Mouse (Mus musculus): ENCODE measurements around the gene Gse1. TPM values are rescaled to one million over a fixed set of nuclear protein-coding genes. Genes with fewer than 3 reads are reported as not detected.

Gse1 gene
- polyA plus RNA-seq, 1 experiment from 2014 or later = 15.4 TPM

DNA sequence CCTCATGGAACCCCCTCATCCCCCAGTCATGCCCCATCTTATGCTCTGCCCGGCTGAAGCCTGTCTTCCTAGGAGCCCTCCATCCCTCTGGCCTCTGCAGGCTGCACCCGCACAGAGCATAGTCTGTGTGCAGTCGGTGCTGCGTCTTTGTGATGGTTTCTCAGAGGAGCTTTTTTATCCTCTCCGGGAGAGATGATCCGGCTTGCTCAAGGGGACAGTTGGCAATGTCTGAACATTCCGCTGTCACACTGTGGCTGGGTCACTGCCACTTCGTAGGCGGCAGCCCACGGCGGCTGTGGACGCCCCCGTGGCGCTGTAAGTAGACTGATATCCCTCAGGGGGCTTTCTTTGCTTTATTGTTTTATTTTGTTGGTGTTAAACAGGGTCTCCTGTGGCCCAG is 182.8 kb downstream of the Gse1 start:
- Histone ChIP-seq H3K27me3 (no peaks in the 10 kb centered on the region; the same call in 1 of the 2 replicates), H3K4me3 (no peak overlapping the region), H3K9me3 (no peaks in the 10 kb centered on the region), H3K4me1 (replicated peaks) (peaks cover 80% of the 10 kb centered on the region), H3K9ac (no peak overlapping the region), H3K36me3 (no peaks in the 10 kb centered on the region), H3K27ac (replicated peaks) (peak overlapping the region; percentile 26; the same call in 1 of the 2 replicates), H3K4me2 (no peak overlapping the region)
- 16% methylated on average over 14 of the region's 14 CpGs for WGBS
- no peak for ATAC-seq (ENCODE audit: low FRiP score, low read depth)

- Histone ChIP-seq H3K4me3 (no peak overlapping the region), H3K9me3 (no peaks in the 10 kb centered on the region), H3K27ac (replicated peaks) (no peak overlapping the region), H3K4me1 (replicated peaks) (peaks cover 88% of the 10 kb centered on the region), H3K27me3 (no peaks in the 10 kb centered on the region; the same call in 1 of the 2 replicates), H3K36me3 (no peaks in the 10 kb centered on the region), H3K4me2 (no peak overlapping the region), H3K9ac (no peak overlapping the region)
- WGBS = 39% methylated on average over 8 of the region's 8 CpGs
- no peak for ATAC-seq (ENCODE audit: low FRiP score, low read depth)
These were observed 183.6 kb downstream of the Gse1 start for GRCm38 (mm10) chr8:120411862-120412261.

GRCm38 (mm10) chr8:120412357-120412756 is 184.1 kb downstream of the Gse1 start:
- Histone ChIP-seq H3K4me2 (no peak overlapping the region), H3K4me1 (replicated peaks) (peaks cover 92% of the 10 kb centered on the region), H3K4me3 (no peak overlapping the region), H3K36me3 (no peaks in the 10 kb centered on the region), H3K9ac (no peak overlapping the region), H3K27ac (replicated peaks) (no peak overlapping the region), H3K27me3 (no peaks in the 10 kb centered on the region; the same call in 1 of the 2 replicates), H3K9me3 (no peaks in the 10 kb centered on the region)
- ATAC-seq (ENCODE audit: low FRiP score, low read depth) = no peak
- WGBS = 84% methylated on average over 4 of the region's 4 CpGs

- no peak overlapping the region for H3K4me2 ChIP-seq
- peak overlapping the region; percentile 74 for H3K27ac ChIP-seq (replicated peaks)
- no peaks in the 10 kb centered on the region for H3K36me3 ChIP-seq
- ATAC-seq (ENCODE audit: low FRiP score, low read depth) = no peak
- 43% methylated on average over 29 of the region's 29 CpGs for WGBS
- H3K27me3 ChIP-seq = no peaks in the 10 kb centered on the region; the same call in 1 of the 2 replicates
- H3K4me1 ChIP-seq (replicated peaks) = peaks cover 92% of the 10 kb centered on the region
- H3K4me3 ChIP-seq = no peak overlapping the region
- no peaks in the 10 kb centered on the region for H3K9me3 ChIP-seq
- no peak overlapping the region for H3K9ac ChIP-seq
These were observed 184.8 kb downstream of the Gse1 start for GRCm38 (mm10) chr8:120412911-120413625.

DNA sequence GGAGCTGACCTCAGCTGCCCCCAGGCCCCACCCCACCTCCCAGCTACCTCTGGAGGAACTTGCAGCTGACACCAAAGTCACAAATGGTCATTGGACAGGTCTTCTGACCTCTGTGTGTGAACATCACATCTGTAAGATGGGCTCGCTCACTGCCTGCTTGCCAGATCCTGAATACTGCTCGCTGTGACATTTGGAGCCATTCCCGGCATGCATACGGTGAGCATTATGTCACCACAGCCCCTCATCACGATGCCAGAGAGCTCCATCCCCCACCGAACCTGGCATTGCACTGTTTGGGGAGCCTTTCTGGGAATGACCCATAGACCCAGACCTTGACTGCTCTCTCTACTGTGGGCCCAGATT is 185.4 kb downstream of the Gse1 start:
- no peak overlapping the region for H3K9ac ChIP-seq
- no peaks in the 10 kb centered on the region for H3K36me3 ChIP-seq
- WGBS = 54% methylated on average over 6 of the region's 6 CpGs
- H3K27me3 ChIP-seq = no peaks in the 10 kb centered on the region; the same call in 1 of the 2 replicates
- peak overlapping the region; percentile 74; the same call in 1 of the 2 replicates for H3K27ac ChIP-seq (replicated peaks)
- H3K4me2 ChIP-seq = no peak overlapping the region
- no peak for ATAC-seq (ENCODE audit: low FRiP score, low read depth)
- H3K4me3 ChIP-seq = no peak overlapping the region
- peaks cover 87% of the 10 kb centered on the region for H3K4me1 ChIP-seq (replicated peaks)
- H3K9me3 ChIP-seq = no peaks in the 10 kb centered on the region

- Histone ChIP-seq H3K27ac (replicated peaks) (no peak overlapping the region), H3K4me1 (replicated peaks) (peaks cover 81% of the 10 kb centered on the region), H3K27me3 (no peaks in the 10 kb centered on the region; the same call in 1 of the 2 replicates), H3K9ac (no peak overlapping the region), H3K4me2 (no peak overlapping the region), H3K36me3 (no peaks in the 10 kb centered on the region), H3K4me3 (no peak overlapping the region), H3K9me3 (no peaks in the 10 kb centered on the region)
- WGBS = 79% methylated on average over 4 of the region's 4 CpGs
- ATAC-seq (ENCODE audit: low FRiP score, low read depth) = no peak
These were observed 186.0 kb downstream of the Gse1 start for GRCm38 (mm10) chr8:120414216-120414615.

GRCm38 (mm10) chr8:120415474-120415873 is 187.2 kb downstream of the Gse1 start:
- H3K4me3 ChIP-seq = no peak overlapping the region
- ATAC-seq (ENCODE audit: low FRiP score, low read depth) = no peak
- no peak overlapping the region for H3K4me2 ChIP-seq
- H3K9ac ChIP-seq = no peak overlapping the region
- peaks cover 69% of the 10 kb centered on the region for H3K4me1 ChIP-seq (replicated peaks)
- WGBS = 37% methylated on average over 9 of the region's 11 CpGs
- H3K27ac ChIP-seq (replicated peaks) = peak overlapping the region; percentile 90
- no peaks in the 10 kb centered on the region for H3K9me3 ChIP-seq
- H3K36me3 ChIP-seq = no peaks in the 10 kb centered on the region
- H3K27me3 ChIP-seq = no peaks in the 10 kb centered on the region; the same call in 1 of the 2 replicates

- Histone ChIP-seq H3K4me3 (no peak overlapping the region), H3K4me2 (peak overlapping the region; percentile 35), H3K36me3 (no peaks in the 10 kb centered on the region), H3K9me3 (no peaks in the 10 kb centered on the region), H3K27ac (replicated peaks) (peak overlapping the region; percentile 90), H3K9ac (peak overlapping the region; percentile 27; the same call in 1 of the 2 replicates), H3K4me1 (replicated peaks) (peaks cover 67% of the 10 kb centered on the region), H3K27me3 (no peaks in the 10 kb centered on the region)
- 36% methylated on average over 8 of the region's 8 CpGs for WGBS
- ATAC-seq (ENCODE audit: low FRiP score, low read depth) = no peak
These were observed 187.9 kb downstream of the Gse1 start for GRCm38 (mm10) chr8:120416173-120416521.

DNA sequence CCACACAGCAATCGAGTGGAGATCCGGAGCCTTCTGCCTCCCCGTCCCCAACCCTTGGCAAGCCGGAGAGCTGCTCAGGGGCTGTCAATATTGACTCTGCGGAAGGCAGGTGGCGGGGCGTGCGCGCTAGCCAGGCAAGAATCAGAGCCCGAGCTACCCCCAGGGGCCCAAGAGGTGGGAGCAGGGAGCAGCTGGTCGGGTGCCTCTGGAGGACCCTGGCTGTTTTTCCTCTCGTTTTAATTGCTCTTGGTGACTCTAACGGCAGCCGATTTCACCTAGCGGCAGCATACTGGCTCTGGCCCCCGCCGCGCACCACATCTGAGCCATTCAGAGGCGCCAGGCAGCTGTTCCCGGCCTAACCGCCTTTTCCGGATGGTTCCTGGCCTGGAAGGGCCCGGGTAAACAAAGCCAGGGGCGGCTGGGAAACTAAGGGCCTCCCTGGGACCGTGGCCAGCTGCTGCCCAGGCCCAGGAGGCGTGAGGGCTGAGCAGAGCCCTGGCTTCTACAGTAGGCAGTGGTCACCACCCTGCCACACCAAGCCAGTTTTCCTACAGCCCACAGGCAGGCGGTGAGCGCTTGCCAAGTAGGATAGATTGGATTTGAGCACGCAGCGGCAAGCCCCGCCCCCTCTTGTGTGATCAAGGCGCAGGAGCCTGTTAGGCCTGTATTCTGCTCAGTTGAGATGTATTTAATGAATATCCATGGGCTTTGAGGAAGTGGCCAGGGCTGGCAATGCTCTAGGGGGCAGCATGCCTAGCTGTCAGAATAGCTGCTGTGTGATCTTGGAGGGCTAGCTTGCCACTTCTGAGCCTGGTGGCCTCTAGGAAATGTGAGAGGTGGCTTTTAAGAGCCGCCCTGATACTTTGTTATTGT is 188.5 kb downstream of the Gse1 start:
- Histone ChIP-seq H3K4me1 (replicated peaks) (peaks cover 67% of the 10 kb centered on the region), H3K4me3 (no peak overlapping the region; the same call in 1 of the 2 replicates), H3K27me3 (no peaks in the 10 kb centered on the region), H3K27ac (replicated peaks) (peak overlapping the region; percentile 90), H3K9ac (peak overlapping the region; percentile 27; the same call in 1 of the 2 replicates), H3K36me3 (no peaks in the 10 kb centered on the region), H3K4me2 (peak overlapping the region; percentile 35), H3K9me3 (no peaks in the 10 kb centered on the region)
- ATAC-seq (ENCODE audit: low FRiP score, low read depth) = peak; percentile 82
- 5% methylated on average over 33 of the region's 33 CpGs for WGBS

DNA sequence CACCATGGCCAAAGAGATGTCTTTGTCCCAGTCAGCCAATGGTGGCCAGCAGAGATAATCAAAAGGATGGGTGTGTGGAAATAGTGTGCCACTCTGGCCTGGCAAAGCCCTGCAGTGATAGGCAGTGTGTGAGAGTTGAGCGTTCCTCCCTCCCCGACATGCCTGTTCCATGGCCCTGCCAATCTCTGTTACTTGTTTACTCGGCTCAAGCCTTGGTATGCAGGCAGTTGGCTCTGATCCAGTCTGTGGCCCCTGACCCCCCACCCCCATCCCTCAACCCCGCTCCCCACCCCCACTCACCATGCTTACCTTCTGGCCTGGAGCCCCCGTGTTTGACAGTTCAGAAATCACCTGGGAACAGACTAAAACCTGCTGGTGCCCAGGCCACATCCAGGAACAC is 189.9 kb downstream of the Gse1 start:
- H3K27me3 ChIP-seq = no peaks in the 10 kb centered on the region
- H3K9me3 ChIP-seq = no peaks in the 10 kb centered on the region
- no peak overlapping the region for H3K27ac ChIP-seq (replicated peaks)
- WGBS = 63% methylated on average over 5 of the region's 5 CpGs
- ATAC-seq (ENCODE audit: low FRiP score, low read depth) = no peak
- no peak overlapping the region for H3K4me2 ChIP-seq
- no peaks in the 10 kb centered on the region for H3K36me3 ChIP-seq
- H3K9ac ChIP-seq = no peak overlapping the region
- peaks cover 62% of the 10 kb centered on the region for H3K4me1 ChIP-seq (replicated peaks)
- no peak overlapping the region for H3K4me3 ChIP-seq

- Histone ChIP-seq H3K4me1 (replicated peaks) (peaks cover 62% of the 10 kb centered on the region), H3K9me3 (no peaks in the 10 kb centered on the region), H3K27me3 (no peaks in the 10 kb centered on the region), H3K36me3 (no peaks in the 10 kb centered on the region), H3K27ac (replicated peaks) (no peak overlapping the region), H3K4me3 (no peak overlapping the region), H3K4me2 (no peak overlapping the region), H3K9ac (no peak overlapping the region)
- no peak for ATAC-seq (ENCODE audit: low FRiP score, low read depth)
- 74% methylated on average over 9 of the region's 9 CpGs for WGBS
These were observed 191.4 kb downstream of the Gse1 start for GRCm38 (mm10) chr8:120419675-120420074.

- peaks cover 67% of the 10 kb centered on the region for H3K4me1 ChIP-seq (replicated peaks)
- no peaks in the 10 kb centered on the region for H3K36me3 ChIP-seq
- H3K4me2 ChIP-seq = no peak overlapping the region
- no peaks in the 10 kb centered on the region for H3K9me3 ChIP-seq
- H3K27me3 ChIP-seq = no peaks in the 10 kb centered on the region
- 88% methylated on average over 5 of the region's 5 CpGs for WGBS
- H3K4me3 ChIP-seq = no peak overlapping the region
- ATAC-seq (ENCODE audit: low FRiP score, low read depth) = no peak
- no peak overlapping the region for H3K27ac ChIP-seq (replicated peaks)
- H3K9ac ChIP-seq = no peak overlapping the region
These were observed 192.0 kb downstream of the Gse1 start for GRCm38 (mm10) chr8:120420226-120420625.
